Mouse (Mus musculus) limb, embryonic 14.5 days (tissue): ENCODE measurements around the gene Nenf. TPM values are rescaled to one million over a fixed set of nuclear protein-coding genes. Genes with fewer than 3 reads are reported as not detected.

Experiments
- ATAC-seq: fragments of 200-750 bp; cut with Nextera tagmentation; 2 replicates; pipeline ENCODE4 v1.8.0; 2017; ENCODE audit warnings: low read depth, moderate number of reproducible peaks, moderate TSS enrichment; ENCODE audit not compliant: low FRiP score
- DNase-seq: peaks from one replicate; pipeline ENCODE4 v3.0.0-alpha.2; 2015; ENCODE audit warnings: low spot score
- H3K27ac ChIP-seq: fragments of 300-500 bp; sonication (generic); replicated peaks from 2 replicates; pipeline ENCODE4 v1.5.1; 2014; ENCODE audit warnings: low read depth, mild to moderate bottlenecking, low read length, moderate library complexity, mixed read lengths
- H3K27me3 ChIP-seq: fragments of 300-500 bp; sonication (generic); 2 replicates; pipeline ENCODE4 v1.6.1; 2014; ENCODE audit warnings: low read length, mixed read lengths; ENCODE audit not compliant: control insufficient read depth, insufficient read depth
- H3K36me3 ChIP-seq: fragments of 300-500 bp; sonication (generic); 2 replicates; pipeline ENCODE4 v1.6.1; 2014; ENCODE audit warnings: mild to moderate bottlenecking, low read length, moderate library complexity, mixed read lengths; ENCODE audit not compliant: control insufficient read depth, insufficient read depth
- H3K4me1 ChIP-seq: fragments of 300-500 bp; sonication (generic); 2 replicates; pipeline ENCODE4 v1.6.1; 2014; ENCODE audit warnings: antibody characterized with exemption, low read length, mixed read lengths; ENCODE audit not compliant: control insufficient read depth, insufficient read depth
- H3K4me2 ChIP-seq: fragments of 300-500 bp; sonication (generic); replicated peaks from 2 replicates; pipeline ENCODE4 v1.6.1; 2014; ENCODE audit warnings: low read depth, mild to moderate bottlenecking, low read length, moderate library complexity; ENCODE audit not compliant: severe bottlenecking
- H3K4me3 ChIP-seq: fragments of 300-500 bp; sonication (generic); replicated peaks from 2 replicates; pipeline ENCODE4 v1.5.1; 2014; ENCODE audit warnings: low read length
- H3K9ac ChIP-seq: fragments of 300-500 bp; sonication (generic); 2 replicates; pipeline ENCODE4 v1.6.1; 2014; ENCODE audit warnings: mild to moderate bottlenecking, low read depth, low read length, moderate library complexity; ENCODE audit not compliant: severe bottlenecking
- H3K9me3 ChIP-seq: fragments of 300-500 bp; sonication (generic); 2 replicates; pipeline ENCODE4 v1.6.1; 2016; ENCODE audit warnings: low read length; ENCODE audit not compliant: control insufficient read depth
- POLR2A ChIP-seq: fragments of 200-500 bp; IDR thresholded peaks from 2 replicates; pipeline ENCODE4 v1.8.0; 2012; ENCODE audit warnings: inconsistent platforms, mild to moderate bottlenecking, moderate library complexity, borderline replicate concordance; ENCODE audit not compliant: insufficient read depth, insufficient read length; ENCODE audit errors: extremely low read depth
- WGBS: fragments of 180-500 bp; shearing (Covaris S2); extraction: QIAGEN DNeasy Blood & Tissue Kit; methylation state at CpG from one replicate; pipeline ENCODE4 v1.1.7; 2014; 5-methylcytosine and 5-hydroxymethylcytosine counted together
- polyA plus RNA-seq, 2 experiments: library from polyadenylated mRNA; depleted of rRNA in 1 of 2; stranded (reverse) in 1 of 2; unstranded in 1 of 2; fragments of >200 nt; fragmentation: Nextera tagmentation in 1 of 2; extraction: Ambion mirVana in 1 of 2; gene quantifications; 2 replicates each; pipeline versions ENCODE4 v1.2.1 to v1.2.3; 2012 to 2014

Nenf gene
- polyA plus RNA-seq, 2 experiments = 144 to 149 TPM

- WGBS = 80% methylated on average over 8 of the region's 8 CpGs
- Histone ChIP-seq H3K36me3 (peaks cover 14% of the 10 kb centered on the region; the same call in 1 of the 2 replicates), H3K4me2 (no peak overlapping the region), H3K9me3 (no peaks in the 10 kb centered on the region), H3K4me3 (no peak overlapping the region), H3K27me3 (no peaks in the 10 kb centered on the region), H3K27ac (no peak overlapping the region), H3K9ac (no peak overlapping the region), H3K4me1 (peaks cover 12% of the 10 kb centered on the region; the same call in 1 of the 2 replicates)
- DNase-seq = no peak
- TF ChIP-seq POLR2A = no peak
- ATAC-seq = no peak
Observed at GRCm38 (mm10) chr1:191328019-191328441, 10.0 kb upstream of the Nenf start.

DNA sequence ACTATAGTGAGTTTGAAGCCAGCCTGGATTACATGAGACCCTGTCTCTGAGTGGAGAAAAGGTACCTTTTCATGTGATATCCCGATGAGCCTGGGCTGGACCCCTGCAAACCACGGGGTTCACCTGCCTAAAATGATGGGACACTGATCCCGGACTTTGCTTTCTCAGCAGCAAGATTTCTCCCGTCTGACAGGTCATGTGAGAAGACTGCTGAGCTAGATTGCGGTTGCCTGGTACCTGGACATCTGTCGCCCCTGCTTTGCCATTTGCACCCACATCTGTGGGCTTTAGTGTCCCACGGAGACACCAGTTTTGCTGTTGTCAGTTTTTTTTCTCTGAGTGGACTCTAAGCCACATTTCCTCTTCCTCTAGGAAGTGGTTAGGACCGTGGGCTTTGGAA, 9.3 kb upstream of the Nenf start:
- Histone ChIP-seq H3K9me3 (no peaks in the 10 kb centered on the region), H3K4me3 (no peak overlapping the region), H3K9ac (no peak overlapping the region; the same call in 1 of the 2 replicates), H3K36me3 (peaks cover 14% of the 10 kb centered on the region; the same call in 1 of the 2 replicates), H3K27ac (no peak overlapping the region), H3K4me1 (peaks cover 12% of the 10 kb centered on the region; the same call in 1 of the 2 replicates), H3K4me2 (peak overlapping the region; percentile 95), H3K27me3 (no peaks in the 10 kb centered on the region)
- TF ChIP-seq POLR2A = no peak
- WGBS = 82% methylated on average over 8 of the region's 8 CpGs
- DNase-seq (no peak), ATAC-seq (no peak)

GRCm38 (mm10) chr1:191326233-191326882, 8.4 kb upstream of the Nenf start:
- Histone ChIP-seq H3K4me3 (peak overlapping the region; percentile 84), H3K27ac (peak overlapping the region; percentile 38; the same call in 1 of the 2 replicates), H3K9me3 (no peaks in the 10 kb centered on the region), H3K4me2 (peak overlapping the region; percentile 95), H3K9ac (peak overlapping the region; percentile 84), H3K27me3 (no peaks in the 10 kb centered on the region), H3K36me3 (peaks cover 10% of the 10 kb centered on the region; the same call in 1 of the 2 replicates), H3K4me1 (peaks cover 12% of the 10 kb centered on the region; the same call in 1 of the 2 replicates)
- 2% methylated on average over 30 of the region's 35 CpGs for WGBS
- TF ChIP-seq POLR2A = 0 out of 2 replicates have a peak, but pooled peaks have one; percentile 24
- DNase-seq (peak; percentile 27), ATAC-seq (peak; percentile 50)

DNA sequence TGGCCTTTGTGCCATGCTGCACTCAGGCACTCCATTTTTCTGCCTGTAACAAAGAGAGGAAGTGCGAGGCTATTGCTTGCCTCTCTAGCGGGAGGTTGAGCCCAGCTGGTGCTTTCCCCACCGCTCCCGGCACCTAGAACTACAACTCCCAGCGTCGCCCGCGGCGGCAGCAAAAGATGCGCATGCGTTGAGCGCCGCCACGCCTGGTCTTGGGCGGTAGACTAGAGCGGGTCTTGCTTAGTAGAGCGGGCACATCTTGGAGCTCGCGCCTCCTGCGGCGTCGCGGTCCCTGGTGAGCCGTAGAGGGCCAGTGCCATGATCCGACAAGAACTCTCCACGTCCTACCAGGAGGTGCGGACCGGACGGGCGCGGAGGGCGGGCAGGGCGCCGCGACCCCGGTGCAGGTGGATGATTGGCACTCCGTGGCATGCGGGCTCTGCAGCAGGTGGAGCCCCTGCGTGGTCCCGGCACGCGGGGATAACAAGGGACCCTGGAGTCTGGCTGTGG, 7.8 kb upstream of the Nenf start, which contains the start of gene Tmem206:
Gene Tmem206 (plus strand): TSS at position 187 of the 507 bp plus-strand sequence.
- peaks cover 5% of the 10 kb centered on the region; the same call in 1 of the 2 replicates for H3K36me3 ChIP-seq
- peak within 1 kb of the TSS; percentile 84 for H3K4me3 ChIP-seq
- H3K9me3 ChIP-seq = no peaks in the 10 kb centered on the region
- WGBS = under 1% methylated on average over 41 of the region's 42 CpGs
- H3K4me1 ChIP-seq = peaks cover 12% of the 10 kb centered on the region; the same call in 1 of the 2 replicates
- ATAC-seq (peak; percentile 96), DNase-seq (peak; percentile 98)
- H3K27me3 ChIP-seq = no peaks in the 10 kb centered on the region
- TF ChIP-seq POLR2A = peak; percentile 76; the same call in 1 of the 2 replicates
- peak within 1 kb of the TSS; percentile 84 for H3K9ac ChIP-seq
- H3K27ac ChIP-seq = peak within 1 kb of the TSS; percentile 38; the same call in 1 of the 2 replicates
- H3K4me2 ChIP-seq = peak within 1 kb of the TSS; percentile 95

DNA sequence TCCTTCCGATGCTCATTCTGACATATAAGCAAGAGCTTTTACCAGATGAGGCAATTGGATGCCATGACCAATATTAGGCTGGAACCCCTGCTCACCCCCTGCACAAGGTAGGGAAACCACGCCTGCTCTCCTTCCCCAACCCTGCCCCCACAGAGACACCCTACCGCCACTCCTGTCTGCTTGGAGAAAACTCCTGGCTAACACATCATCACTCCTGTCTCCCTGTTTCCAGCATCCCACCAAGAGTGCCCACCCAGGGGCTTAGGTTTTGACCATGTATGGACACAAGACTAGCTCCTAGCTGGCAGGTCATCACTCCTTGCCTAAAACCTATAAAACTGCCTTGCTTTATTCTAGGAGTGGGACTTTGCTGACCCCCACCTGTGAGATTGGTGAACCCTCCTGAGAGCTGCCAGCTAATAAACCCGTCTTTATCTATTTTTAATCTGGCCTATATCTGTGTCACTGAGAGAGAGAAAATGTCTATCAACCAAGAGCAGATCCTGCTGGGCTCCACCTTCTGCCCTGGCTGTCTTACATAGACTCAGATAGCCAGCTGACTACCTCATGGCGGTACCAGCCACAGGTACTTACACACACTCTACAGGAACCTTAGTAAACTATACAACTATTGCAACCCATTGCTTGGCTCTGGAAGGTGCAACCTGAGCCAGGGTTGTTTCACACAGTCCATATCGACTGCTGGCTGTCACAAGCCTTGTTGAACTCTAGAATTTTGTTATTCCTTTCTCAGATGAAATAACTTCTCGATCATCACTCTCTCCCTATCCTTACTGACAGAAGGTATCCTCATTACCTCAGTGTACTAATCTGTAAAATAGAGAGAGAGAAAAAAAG, 7.0 kb upstream of the Nenf start:
- Histone ChIP-seq H3K4me2 (peak overlapping the region; percentile 95), H3K4me1 (peaks cover 12% of the 10 kb centered on the region; the same call in 1 of the 2 replicates), H3K9ac (peak overlapping the region; percentile 84), H3K27ac (no peak overlapping the region), H3K27me3 (no peaks in the 10 kb centered on the region), H3K36me3 (peaks cover 4% of the 10 kb centered on the region; the same call in 1 of the 2 replicates), H3K4me3 (no peak overlapping the region), H3K9me3 (no peaks in the 10 kb centered on the region)
- DNase-seq (no peak), ATAC-seq (no peak)
- no peak for TF ChIP-seq POLR2A
- 87% methylated on average over 7 of the region's 7 CpGs for WGBS
